ENCODE assay signal across 8 mouse cellular contexts in the genomic region with DNA sequence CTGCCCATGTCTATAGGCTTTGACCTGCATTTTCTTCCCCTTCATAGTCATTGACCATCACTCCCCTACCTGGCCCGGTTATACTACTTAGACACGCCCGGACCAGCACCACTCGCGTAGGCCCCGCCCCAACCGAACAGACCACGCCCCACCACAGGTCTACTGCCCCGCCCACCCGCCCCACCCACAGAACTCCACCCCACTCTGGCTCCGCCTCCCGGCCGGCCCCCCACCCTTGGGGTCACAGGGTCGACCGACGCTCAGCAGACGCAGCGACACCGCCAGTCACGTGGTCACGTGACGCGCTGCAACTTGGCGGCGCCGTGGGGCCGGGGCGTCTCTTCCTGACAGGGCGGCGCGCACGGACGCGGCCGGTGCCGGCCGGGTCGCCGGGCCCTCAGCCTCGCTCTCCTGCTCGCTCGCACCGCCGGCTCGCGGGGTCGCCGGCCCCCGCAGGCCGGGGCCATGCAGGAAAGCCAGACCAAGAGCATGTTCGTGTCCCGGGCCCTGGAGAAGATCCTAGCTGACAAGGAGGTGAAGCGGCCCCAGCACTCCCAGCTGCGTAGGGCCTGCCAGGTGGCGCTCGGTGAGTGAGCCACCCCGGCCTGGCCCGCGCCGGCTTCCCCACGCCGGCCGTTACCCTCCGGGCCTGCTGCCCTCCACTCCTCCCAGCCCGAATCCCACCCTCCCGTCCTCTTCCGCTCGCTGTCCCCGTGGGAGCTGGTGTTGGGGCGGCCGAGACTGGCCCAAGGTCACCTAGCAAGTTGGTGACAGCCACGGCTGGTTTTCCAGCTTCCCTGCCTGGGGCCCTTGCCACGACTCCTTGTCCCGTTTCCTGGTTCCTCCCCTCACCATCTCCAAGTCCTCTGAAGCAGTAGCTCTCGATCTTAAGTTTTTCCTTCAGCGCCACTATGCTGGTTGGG. TPM values are rescaled to one million over a fixed set of nuclear protein-coding genes. Genes with fewer than 3 reads are reported as not detected.
DNase-seq lines count a peak whose midpoint lies in the region; ATAC-seq and TF ChIP-seq lines count a peak whose summit lies in the region.

Gene Arfgef2 (plus strand): TSS at position 339 of the 923 bp plus-strand sequence.

- H3K9me3 ChIP-seq in embryonic facial prominence, embryonic 15.5 days (replicated peaks) = no peaks in the 10 kb centered on the region
- H3K9me3 ChIP-seq in limb, embryonic 13.5 days = no peaks in the 10 kb centered on the region
- H3K9me3 ChIP-seq in midbrain, embryonic 15.5 days = no peaks in the 10 kb centered on the region

- peak; percentile 88 for TF ChIP-seq POLR2A in bone marrow, adult 2 months (IDR thresholded peaks at IDR 0.05; ENCODE audit: borderline replicate concordance, control insufficient read depth, low read depth, low read length)

- no peaks in the 10 kb centered on the region for H3K27me3 ChIP-seq in embryonic facial prominence, embryonic 15.5 days
- H3K27me3 ChIP-seq in limb, embryonic 13.5 days = no peaks in the 10 kb centered on the region
- H3K27me3 ChIP-seq in midbrain, embryonic 15.5 days (replicated peaks) = no peaks in the 10 kb centered on the region

- peak within 1 kb of the TSS; percentile 62 for H3K9ac ChIP-seq in embryonic facial prominence, embryonic 15.5 days
- H3K9ac ChIP-seq in limb, embryonic 13.5 days = peak within 1 kb of the TSS; percentile 87
- peak within 1 kb of the TSS; percentile 84 for H3K9ac ChIP-seq in midbrain, embryonic 15.5 days

- no peaks in the 10 kb centered on the region for H3K36me3 ChIP-seq in embryonic facial prominence, embryonic 15.5 days
- no peaks in the 10 kb centered on the region for H3K36me3 ChIP-seq in limb, embryonic 13.5 days
- H3K36me3 ChIP-seq in midbrain, embryonic 15.5 days (replicated peaks) = no peaks in the 10 kb centered on the region

- H3K4me2 ChIP-seq in embryonic facial prominence, embryonic 15.5 days (replicated peaks) = peak within 1 kb of the TSS; percentile 89
- H3K4me2 ChIP-seq in limb, embryonic 13.5 days (replicated peaks) = peak within 1 kb of the TSS; percentile 93
- H3K4me2 ChIP-seq in midbrain, embryonic 15.5 days = peak within 1 kb of the TSS; percentile 91

- ATAC-seq in embryonic facial prominence, embryonic 15.5 days (ENCODE audit: insufficient number of reproducible peaks, low FRiP score, low TSS enrichment, low read depth) = peak; percentile 86
- ATAC-seq in limb, embryonic 13.5 days (ENCODE audit: low FRiP score, low read depth) = peak; percentile 90
- ATAC-seq in midbrain, embryonic 15.5 days (replicated peaks) = peak; percentile 84

- peak; percentile 93 for DNase-seq in A20 (ENCODE audit: low read depth, low spot score)
- DNase-seq in heart, adult 8-10 months (ENCODE audit: low spot score) = peak; percentile 74
- peak; percentile 90 for DNase-seq in kidney, adult 9 months
- DNase-seq in spleen, adult 18-20 months = peak; percentile 91 to 92

- peak within 1 kb of the TSS; percentile 88 for H3K4me3 ChIP-seq in bone marrow, adult 2 months (replicated peaks; ENCODE audit: control insufficient read depth, low read depth, low read length)
- H3K4me3 ChIP-seq in embryonic facial prominence, embryonic 15.5 days (replicated peaks) = peak within 1 kb of the TSS; percentile 88
- H3K4me3 ChIP-seq in limb, embryonic 13.5 days = peak within 1 kb of the TSS; percentile 86
- peak within 1 kb of the TSS; percentile 87 for H3K4me3 ChIP-seq in midbrain, embryonic 15.5 days

- peaks cover 9% of the 10 kb centered on the region for H3K4me1 ChIP-seq in bone marrow, adult 2 months (ENCODE audit: control insufficient read depth, insufficient read depth, low read length)
- H3K4me1 ChIP-seq in embryonic facial prominence, embryonic 15.5 days = peaks cover 13% of the 10 kb centered on the region
- peaks cover 12% of the 10 kb centered on the region for H3K4me1 ChIP-seq in limb, embryonic 13.5 days
- H3K4me1 ChIP-seq in midbrain, embryonic 15.5 days = peaks cover 9% of the 10 kb centered on the region

- under 1% methylated on average over 68 of the region's 76 CpGs for WGBS in bone marrow, adult 2 months
- under 1% methylated on average over 74 of the region's 76 CpGs for WGBS in embryonic facial prominence, embryonic 15.5 days
- under 1% methylated on average over 67 of the region's 76 CpGs for WGBS in limb, embryonic 13.5 days
- under 1% methylated on average over 66 of the region's 76 CpGs for WGBS in midbrain, embryonic 15.5 days

- TF ChIP-seq CTCF in bone marrow, adult 2 months (IDR thresholded peaks at IDR 0.05; ENCODE audit: control insufficient read depth, insufficient read depth, low read length) = no peak

- H3K27ac ChIP-seq in bone marrow, adult 2 months (ENCODE audit: control insufficient read depth, insufficient read depth, low read depth, low read length, poor library complexity) = peak within 1 kb of the TSS; percentile 93
- H3K27ac ChIP-seq in embryonic facial prominence, embryonic 15.5 days (replicated peaks) = peak within 1 kb of the TSS; percentile 81
- peak within 1 kb of the TSS; percentile 67; the same call in 1 of the 2 replicates for H3K27ac ChIP-seq in limb, embryonic 13.5 days
- peak within 1 kb of the TSS; percentile 65 for H3K27ac ChIP-seq in midbrain, embryonic 15.5 days

RNA-seq across cellular contexts. Expression of gene Arfgef2, which starts in this region (rescaled TPM):
- 5.4 and 18.3 TPM in 2 replicates for polyA plus RNA-seq in bone marrow, adult 2 months (2011; ENCODE audit: insufficient read depth, insufficient read length, low replicate concordance, missing spikeins)
- polyA plus RNA-seq in embryonic facial prominence, embryonic 15.5 days (2015; fragmentation: Nextera tagmentation; extraction: Ambion mirVana) = 4.5 TPM in 2 replicates
- total RNA-seq in heart, adult 8-10 months (2022) = 10 to 100 TPM; 43.4 to 53.9 (median 47.4) TPM
- polyA plus RNA-seq in limb, embryonic 13.5 days (2015; fragmentation: Nextera tagmentation; extraction: Ambion mirVana) = 3.8 and 4.1 TPM in 2 replicates
- polyA plus RNA-seq in midbrain, embryonic 15.5 days (2015; fragmentation: Nextera tagmentation; extraction: Ambion mirVana) = 4.9 and 5.2 TPM in 2 replicates

Comparison
In these comparisons a context has a peak if more than half of its experiments do, and no peak if none do; other contexts are left out.
1. Peak in every context shown above with its lines: DNase-seq, ATAC-seq, H3K4me3 ChIP-seq and H3K27ac ChIP-seq.